Mouse (Mus musculus) brain, embryonic 14.5 days (tissue): ENCODE measurements at regions not wholly inside any gene's neighbourhood (a gene's known extent, or its start where the extent isn't known, plus 50 kb on each side); places are given as distances from the start of the nearest gene placed in this dataset.

Experiments
- CTCF ChIP-seq: fragments of 200-500 bp; IDR thresholded peaks from 2 replicates; pipeline ENCODE4 v1.5.1; 2012; ENCODE audit warnings: inconsistent platforms, mild to moderate bottlenecking, moderate library complexity, borderline replicate concordance; ENCODE audit not compliant: insufficient read depth, insufficient read length; ENCODE audit errors: extremely low read depth
- POLR2A ChIP-seq: fragments of 200-500 bp; IDR thresholded peaks from 2 replicates; pipeline ENCODE4 v1.6.1; 2012; ENCODE audit warnings: mild to moderate bottlenecking, inconsistent platforms, borderline replicate concordance; ENCODE audit not compliant: poor library complexity, insufficient read depth, insufficient read length, severe bottlenecking; ENCODE audit errors: extremely low read depth

- no peak for TF ChIP-seq CTCF
- no peak for TF ChIP-seq POLR2A
Observed at GRCm38 (mm10) chr7:135861409-135861805, 145.2 kb upstream of the Mki67 start.
